Mouse (Mus musculus): Measurements from ENCODE around the gene Car14. TPM values are rescaled to one million over a fixed set of nuclear protein-coding genes. Genes with fewer than 3 reads are reported as not detected.
"Not testable (repeated sequence)": the region's sequence is repeated elsewhere in the genome, so short reads cannot be mapped to it uniquely, and the experiment has no call there.

The Car14 gene
- not detected for polyA plus RNA-seq (2017; shearing (Covaris generic))

DNA sequence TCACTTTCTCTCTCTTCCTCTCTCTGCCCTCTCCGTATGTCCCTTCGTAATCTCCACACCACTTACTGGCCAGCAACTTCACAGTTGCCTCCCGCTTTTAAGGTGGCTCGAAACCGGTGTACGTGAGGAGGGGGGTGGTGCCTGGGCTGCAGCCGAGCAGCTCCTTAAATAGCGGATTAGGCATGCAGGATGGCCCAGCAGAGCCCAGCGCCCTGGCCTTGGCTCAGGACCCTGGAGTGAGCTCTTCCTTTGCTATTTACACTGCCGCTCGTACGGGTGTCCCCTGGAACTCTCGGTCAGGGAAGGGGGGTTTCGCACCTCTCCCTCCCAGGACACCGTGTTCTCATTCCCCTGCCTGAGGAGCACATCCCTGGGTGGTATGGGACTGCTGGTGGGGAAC, at the start of gene Car14:
Car14 (minus strand) TSS at position 124 of the 400 bp plus-strand sequence.
- no peak for ATAC-seq

DNA sequence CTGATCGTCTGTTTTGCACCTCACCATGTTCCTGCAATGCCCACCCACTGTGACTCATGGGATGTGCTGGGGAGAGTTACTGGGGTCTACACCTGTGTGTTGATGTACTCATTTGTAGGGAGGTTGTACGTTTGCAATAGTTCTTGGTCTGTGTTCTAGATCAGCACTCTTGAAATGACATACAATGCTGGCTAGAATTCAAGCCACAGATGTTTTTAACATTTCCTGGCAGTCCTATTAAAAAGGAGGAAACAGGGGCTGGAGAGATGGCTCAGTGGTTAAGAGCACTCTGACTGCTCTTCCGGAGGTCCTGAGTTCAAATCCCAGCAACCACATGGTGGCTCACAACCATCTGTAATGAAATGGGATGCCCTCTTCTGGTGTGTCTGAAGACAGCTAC, 49.0 kb upstream of the Car14 start:
- ATAC-seq, result no peak

DNA sequence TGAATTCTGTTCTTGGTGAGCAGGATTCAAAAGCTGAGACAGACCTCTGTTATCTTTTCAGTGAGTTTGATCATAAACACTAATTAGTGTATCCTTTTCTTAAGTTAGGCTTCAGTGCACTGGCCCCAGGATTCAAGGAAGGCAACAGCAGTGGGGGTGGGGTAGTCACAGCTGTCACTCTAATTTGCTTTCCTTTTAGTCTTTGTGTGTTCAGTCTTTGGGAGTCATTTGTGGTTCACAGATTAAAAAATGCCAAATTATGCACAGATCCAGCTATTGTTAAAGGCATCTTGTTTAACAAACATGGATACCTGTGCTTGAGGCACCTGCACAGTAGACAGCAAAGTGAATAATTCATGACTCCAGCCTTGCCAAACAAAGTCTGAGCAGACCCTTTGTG, 48.5 kb upstream of the Car14 start:
- ATAC-seq, result no peak

DNA sequence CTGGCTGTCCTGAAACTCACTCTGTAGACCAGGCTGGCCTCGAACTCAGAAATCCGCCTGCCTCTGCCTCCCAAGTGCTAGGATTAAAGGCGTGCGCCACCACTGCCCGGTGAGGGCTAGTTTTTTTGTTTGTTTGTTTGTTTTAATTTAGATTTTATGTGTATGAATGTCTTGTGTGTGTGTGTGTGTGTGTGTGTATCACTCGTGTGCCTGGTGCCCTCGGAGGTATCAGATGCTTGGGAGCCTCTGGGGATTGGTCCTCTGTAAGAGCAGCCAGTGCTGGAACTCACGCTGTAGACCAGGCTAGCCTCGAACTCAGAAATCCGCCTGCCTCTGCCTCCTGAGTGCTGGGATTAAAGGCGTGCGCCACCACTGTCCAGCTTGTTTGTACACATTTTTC, 47.1 kb upstream of the Car14 start:
- ATAC-seq, result not testable (repeated sequence)

DNA sequence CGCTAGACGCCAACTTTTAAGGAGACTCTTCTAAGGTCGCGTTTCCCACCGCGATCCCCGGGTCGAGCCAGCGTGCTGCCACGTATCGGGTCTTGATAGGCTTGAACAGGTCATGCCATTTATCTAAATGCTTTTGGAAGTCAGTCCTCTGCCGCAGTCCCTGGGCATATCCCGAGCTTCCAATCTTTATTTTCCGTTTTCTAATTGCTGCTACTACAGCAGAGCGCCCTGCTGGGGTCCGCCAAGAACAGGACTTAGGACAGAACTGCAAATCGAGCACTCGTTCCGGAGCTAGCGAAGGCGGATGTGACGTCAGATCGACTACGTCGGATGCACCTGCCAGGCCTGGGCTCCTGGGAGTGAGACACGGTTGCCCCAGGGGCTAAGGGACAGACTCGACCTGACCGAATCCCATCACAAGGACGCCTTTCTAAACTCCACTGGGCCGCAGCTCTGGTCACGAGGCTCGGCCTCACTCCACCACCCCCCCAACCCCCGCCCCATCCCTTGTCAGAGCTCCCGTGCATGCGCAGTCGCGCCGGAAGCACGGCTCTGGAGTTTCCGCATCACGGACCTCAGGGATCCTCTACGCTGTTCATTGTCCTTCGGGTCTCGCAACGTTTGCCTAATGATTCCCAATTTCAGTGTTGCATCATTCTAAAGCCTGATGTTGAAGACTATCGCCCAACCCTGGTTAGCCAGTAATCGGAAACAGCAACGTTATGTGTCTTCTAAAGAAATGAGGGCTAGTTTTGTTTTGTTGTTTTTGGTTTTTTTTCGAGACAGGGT, 46.5 kb upstream of the Car14 start:
- peak; percentile 88 for ATAC-seq

DNA sequence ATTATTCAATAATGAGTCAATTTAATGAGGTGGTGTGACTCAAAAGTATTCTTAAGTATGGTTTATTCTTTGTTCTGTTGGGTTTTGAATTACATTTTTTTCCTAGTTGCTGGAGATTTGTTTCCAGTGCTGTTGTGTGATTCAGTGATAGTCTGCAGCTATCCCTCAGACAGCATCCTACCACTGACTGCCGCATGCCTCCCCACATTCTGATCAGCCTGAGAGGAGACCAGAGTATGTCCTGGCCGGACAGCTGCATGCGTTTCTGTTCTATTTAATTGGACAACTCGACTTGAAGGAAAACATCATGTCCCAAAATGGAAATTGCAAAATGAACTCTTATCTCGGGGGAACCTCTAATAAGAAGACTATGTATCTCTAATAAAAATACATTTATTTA, 43.8 kb upstream of the Car14 start:
- ATAC-seq, result no peak

DNA sequence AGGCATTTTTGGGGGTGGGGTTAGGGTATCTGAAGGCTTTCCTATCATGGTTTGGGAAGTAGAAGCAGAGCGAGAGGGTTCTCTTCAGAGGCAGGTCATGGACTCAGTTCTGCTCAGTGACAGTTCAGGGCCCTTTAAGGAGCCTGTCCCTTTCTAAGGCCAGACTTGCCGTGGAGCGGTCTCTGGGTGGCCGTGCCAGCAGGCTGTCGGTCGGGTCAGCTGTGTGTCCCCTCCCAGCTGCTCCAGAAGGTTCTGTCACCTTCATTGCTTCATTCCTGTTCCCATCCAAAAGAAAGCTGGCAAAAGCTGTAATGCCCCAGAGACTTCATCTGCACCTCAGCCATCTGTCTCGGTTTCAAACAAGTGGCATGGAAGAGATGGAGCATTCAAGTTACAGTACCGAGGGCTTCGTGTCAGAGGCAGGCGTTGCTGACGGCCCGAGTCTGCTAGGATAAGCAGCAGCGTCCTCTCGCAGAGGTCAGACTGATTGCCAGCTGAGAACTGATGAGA, 41.3 kb upstream of the Car14 start:
- ATAC-seq, result no peak

DNA sequence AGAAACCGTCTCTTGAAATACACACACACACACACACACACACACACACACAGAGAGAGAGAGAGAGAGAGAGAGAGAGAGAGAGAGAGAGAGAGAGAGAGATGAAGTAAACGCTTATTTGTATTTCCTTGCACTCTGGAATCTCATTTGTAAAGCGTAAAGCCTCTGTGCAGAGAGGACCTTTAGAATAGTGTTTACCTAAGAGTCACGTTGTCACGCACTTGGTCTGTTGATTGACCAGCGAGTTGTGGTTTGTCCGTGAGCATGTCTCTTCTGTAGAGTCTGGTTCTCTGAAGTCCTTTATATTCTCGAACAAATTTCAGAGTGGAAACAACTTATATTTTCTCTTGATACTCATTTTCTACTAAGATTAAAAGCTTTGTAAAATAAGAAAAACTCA, 40.3 kb upstream of the Car14 start:
- no peak for ATAC-seq

DNA sequence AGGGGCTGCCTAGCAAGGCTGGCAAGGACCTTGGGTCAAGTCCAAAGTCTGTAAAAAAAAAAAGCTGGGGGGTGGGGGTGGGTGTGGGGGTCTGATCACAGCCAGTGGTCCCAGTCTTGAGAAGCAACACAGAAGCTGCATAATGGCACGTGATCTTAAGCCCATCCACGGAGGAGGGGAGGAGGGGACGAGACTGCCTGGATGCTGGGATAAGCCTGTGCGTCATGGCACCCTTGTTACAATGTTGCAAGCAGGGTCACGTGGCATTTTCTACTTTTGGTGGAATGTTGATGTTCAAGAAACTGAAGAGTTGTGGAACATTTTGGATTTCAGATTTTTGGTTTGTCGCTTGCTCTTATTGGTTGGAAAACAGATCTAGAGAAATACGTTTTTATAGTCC, 38.7 kb upstream of the Car14 start:
- ATAC-seq, result no peak

DNA sequence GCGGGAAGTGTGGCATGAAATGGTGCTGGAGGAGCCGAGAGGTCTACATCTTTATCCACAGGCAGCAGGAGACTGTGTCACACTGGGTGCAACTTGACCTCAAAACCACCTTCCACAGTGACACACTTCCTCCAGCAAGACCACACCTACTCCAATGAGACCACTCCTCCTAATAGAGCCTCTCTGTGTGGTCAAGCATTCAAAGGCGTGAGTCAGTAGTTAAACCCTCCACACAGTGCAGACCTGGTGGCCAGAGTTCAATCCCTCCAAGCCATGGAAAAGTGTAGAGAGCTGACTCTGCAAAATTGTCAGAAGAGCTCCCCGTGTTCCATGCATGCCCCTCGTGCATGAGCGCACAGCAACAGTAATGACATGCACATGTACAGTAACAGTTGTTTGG, 38.3 kb upstream of the Car14 start:
- no peak for ATAC-seq

DNA sequence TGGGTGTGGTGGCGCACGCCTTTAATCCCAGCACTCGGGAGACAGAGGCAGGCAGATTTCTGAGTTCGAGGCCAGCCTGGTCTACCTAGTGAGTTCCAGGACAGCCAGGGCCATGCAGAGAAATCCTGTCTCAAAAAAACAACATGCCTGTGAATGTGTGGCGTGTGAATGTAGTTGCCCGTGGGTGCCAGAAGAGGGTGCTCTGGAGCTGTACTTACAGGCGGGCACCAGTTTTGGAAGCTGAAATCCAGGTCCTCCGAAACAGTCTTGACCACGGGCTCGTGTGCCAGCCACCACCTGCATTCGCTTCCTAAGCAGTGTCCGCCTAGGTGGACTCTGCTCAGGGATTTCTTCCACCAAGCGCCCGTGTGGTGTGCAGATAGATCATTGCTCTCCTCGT, 34.3 kb upstream of the Car14 start:
- no peak for ATAC-seq

DNA sequence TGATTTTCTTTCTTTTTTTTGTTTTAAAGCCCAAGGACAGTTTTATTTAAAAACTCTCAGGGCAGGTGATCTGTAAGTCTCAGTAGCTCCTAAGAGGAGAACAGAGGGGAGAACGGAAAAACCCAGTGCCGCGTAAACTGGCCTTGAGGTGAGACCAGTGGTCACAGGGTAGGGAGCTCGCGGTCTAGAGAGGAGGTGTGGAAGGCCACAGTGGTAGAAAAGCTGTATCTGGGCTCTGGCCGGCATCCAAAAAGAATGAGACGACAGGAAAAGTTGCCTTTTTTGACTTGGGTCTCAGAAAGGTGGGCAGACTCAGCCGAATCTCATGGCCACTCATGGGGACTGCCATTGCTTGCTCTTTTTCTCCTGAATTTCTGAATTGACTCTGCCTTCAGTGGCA, 33.7 kb upstream of the Car14 start:
- ATAC-seq, result no peak

DNA sequence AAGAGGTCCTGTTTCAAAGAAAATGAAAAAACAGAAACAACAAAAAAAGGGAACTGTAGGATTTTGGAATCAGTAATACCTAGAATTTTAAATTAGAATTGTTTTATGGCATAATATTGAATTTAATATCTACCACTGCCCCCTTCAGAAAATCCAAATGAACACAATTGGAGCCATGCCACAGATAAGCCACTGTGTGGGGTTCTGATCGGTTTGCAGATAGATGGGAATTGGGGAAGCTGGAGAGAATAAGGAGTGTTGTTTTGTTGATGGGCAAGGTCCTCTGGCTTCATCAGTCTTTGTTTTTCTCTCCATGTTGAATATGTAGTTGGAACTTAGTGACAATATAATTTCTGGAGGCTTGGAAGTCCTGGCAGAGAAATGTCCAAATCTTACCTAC, 30.0 kb upstream of the Car14 start:
- no peak for ATAC-seq

DNA sequence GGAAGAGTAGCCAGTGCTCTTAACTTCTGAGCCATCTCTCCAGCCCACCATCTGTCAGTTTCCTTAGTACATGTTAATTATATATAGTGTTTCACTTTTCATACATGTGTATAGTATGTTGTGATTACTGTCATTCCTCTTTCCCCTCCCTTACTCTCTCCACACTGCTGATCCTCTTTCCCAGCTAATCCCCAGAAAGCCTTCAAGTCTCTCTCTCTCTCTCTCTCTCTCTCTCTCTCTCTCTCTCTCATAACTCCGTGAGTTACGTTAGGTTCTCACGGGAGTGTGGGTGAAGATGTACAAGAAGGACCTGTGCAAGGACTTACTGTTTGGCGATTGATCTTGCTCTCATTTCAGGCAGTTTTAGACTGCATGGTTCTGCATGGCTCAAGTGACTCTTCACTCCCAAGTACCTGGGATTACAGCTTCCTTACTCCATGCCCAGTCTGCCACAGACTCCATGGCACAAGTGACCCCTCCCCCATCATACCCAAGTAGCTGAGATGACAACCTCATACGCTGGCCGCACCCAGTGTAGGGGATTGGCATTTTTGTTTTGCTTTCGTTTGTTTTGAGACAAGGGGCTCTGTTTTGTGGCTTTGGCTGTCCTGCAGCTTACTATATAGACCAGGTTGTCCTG, 28.7 kb upstream of the Car14 start:
- no peak for ATAC-seq

DNA sequence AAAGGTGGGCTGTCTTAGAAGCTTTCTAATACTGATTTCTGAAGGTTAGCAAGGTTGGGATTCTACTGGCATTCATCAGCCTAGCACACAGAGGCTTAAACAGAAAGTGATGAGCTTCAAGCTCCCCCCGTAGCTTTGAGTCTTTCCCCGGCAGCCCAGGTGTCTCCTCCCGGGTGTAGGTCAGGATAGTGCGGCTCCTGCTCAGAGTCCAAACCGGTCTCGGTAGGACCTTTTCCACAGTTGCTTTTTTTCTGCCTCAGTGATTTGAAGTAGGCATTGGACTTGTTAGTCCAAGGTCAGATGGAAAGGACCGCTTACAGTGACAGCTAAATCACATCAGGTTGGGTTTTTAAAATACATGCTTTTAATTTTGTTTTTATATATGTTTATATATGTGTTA, 28.1 kb upstream of the Car14 start:
- no peak for ATAC-seq

DNA sequence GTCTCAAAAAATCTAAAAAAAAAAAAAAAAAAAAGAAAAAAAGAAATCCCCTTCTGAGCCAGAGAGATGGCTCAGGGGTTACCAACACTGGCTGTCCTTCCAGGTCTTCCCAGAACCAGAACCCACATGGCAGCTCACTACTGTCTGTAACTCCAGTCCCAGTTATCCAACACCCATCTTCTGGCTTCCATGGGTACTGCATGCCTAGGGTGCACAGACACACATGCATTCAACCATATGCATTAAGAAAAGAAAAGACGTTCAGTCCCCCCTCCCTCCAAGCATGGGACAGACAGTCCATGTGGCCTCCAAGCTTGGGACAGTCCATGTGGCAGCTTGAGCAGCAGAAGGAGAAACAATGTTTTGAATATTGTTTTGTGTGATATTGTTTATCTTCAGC, 27.7 kb upstream of the Car14 start:
- ATAC-seq, result no peak

DNA sequence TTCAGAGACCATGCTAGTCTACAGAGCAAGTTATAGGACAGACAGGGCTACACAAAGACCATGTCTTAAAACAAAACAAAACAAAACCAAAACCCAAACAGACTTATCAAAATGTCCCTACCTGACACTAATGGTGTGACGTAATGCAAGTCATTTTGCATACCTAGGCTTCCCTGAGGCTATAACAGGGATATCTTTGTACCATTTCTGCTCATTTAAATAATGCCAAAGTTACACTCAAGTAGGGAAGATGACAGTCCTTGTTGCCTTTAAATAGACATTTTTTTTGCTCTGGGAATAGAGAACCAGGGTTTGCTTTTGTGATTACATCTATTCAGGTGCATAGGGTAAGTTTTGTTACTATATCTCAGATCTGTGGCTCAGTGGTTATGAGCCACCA, 27.0 kb upstream of the Car14 start:
- no peak for ATAC-seq

DNA sequence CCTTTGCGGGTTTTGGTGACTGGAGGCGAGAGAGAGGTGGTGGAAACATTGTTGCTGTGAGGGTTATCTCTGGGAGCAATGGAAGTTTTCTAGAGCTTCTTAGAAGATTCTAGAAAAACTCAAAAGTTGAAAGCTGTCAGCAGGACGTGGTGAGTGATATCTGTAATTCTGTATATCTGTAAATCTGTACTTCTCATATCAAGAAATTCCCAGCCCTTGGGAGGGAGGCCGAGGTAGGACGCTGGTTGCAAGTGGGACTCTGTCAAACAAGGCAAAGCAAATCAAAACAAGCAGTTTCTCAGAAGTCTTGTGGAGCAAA, 25.9 kb upstream of the Car14 start:
- ATAC-seq, result no peak

DNA sequence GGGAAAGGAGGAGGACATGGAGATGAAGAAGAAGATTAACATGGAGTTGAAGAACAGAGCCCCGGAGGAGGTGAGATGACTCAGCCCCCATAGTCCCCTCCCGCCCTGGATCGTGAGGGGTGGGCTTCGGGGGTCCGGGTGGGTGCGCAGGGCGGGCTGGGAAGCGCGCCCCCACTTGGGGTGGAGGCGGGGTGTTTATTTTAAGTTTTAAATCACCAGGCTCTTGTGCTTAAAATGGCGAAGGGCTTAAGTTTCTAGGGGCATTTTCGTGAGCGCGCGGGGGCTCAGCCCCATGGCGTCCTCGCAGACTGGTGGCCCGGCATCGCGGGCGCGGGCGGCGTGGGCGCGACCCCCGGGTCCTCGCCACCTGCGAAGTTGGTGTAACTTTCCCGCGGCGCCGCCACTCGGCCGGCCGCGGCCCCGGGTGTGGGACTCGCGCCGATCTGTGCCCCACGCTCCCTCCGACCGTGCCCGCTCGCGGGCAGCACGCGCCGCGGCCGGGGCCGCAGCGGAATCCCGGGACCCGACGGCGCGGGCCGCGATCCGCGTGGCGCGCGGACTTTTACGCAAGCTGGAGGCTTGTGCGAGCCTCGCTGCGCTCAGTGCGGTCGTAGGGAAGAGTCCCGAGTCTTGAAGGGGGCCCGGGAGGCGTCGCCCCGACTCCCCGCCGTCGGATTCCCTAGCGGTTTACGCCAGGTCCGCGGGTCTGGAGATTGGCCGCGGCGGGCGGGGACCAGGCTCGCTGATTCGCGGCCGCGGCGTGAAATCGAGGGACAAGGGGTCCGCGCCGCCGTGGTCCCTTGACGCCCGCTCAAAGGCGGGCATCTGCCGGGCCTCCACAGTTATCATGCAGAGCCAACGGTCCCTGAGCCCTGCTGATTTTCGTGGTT, 25.3 kb upstream of the Car14 start:
- no peak for ATAC-seq

DNA sequence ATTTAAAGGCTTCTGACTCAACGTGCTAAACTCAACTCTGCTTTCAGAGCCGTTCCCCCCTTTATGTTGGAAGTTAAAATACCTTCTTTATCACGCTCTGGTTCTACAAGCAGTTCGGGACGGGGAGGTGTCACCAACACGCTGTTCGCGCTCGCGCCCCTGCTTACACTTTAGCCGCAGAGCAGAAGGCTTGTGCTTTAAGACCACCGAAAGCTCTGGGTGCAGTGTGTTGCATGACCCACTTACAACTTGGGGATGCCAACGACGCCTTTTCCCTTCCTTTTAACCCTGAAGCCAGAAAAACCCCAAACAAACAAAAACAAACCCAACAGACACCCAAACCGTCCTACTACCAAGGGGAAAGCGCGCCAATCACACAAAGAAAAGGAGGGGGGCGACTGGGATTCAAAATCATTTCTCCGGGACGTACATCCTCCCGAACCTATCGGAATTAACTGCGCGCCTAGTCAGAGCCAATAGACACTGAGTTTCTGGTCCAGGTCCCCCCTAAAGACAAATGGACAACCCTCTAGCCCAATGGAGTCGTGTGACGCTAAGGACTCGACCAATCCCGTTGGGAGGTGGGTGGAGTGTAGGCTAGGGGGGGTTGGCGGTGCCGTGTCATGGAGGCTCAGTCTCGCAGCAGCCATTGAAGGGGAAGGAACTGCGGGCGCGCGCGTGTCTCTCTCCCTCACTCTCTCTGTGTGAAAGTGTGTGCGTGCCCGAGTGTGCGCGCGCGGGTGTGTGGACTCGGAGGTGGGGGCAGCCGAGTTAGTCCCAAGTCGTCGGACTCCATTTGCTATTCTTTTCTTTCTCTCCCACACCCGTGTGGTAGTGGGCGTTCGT, 24.4 kb upstream of the Car14 start, which contains the start of gene Anp32e:
Anp32e (plus strand) TSS at position 589 of the 846 bp plus-strand sequence.
- peak; percentile 97 for ATAC-seq

DNA sequence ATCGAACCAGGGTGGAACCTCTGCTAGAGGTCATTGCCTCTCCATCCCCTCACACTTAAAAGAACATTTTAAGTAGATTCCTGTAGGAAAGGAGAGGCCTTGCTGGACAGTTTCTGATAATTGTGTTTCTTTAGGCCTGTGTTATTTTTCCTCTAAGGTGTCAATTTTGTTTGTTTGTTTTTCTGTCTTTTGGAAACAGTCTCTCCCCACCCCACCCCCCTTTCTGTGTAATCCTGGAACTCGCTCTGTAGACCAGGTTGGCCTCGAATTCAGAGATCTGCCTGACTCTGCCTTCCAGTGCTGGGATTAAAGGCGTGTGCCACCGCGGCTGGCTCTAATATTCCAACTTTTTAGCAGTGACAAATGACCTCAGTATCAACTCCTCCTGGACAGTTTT, 23.8 kb upstream of the Car14 start:
- no peak for ATAC-seq

DNA sequence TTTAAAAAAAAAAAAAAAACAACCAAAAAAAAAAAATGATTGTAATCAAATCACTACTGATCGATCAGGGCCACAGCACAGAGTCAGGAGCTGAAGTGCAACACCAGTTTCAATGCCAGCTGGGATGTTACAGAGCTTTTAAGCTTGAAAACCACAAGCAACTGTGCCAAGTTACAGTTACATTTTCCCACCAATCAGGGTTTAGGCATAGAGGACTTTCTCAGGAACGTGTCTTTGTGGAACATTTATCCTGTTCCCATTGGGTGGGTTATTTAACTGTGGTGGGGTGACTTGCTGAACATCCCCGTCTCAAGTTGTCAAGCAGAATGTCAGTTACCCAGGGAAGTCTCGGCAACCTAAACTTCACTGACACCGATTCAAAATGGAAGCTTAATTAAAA, 20.6 kb upstream of the Car14 start:
- no peak for ATAC-seq
